Mouse (Mus musculus): ENCODE data around the gene Gnmt. TPM values are rescaled to one million over a fixed set of nuclear protein-coding genes. Genes with fewer than 3 reads are reported as not detected.

Gene Gnmt
- total RNA-seq, 1 experiment from 2014 or later, result 2.2 TPM

- peak; percentile 93 for ATAC-seq (replicated peaks; ENCODE audit: insufficient number of reproducible peaks, low FRiP score, low TSS enrichment, poor library complexity, severe bottlenecking)
Observed at GRCm38 (mm10) chr17:46680760-46681373, 48.1 kb downstream of the Gnmt start, which contains the start of gene Klhdc3. Gene Klhdc3, minus strand, starts transcription at chr17:46680914.

GRCm38 (mm10) chr17:46679843-46680759 is 48.9 kb downstream of the Gnmt start:
- peak; percentile 14; the same call in 1 of the 2 replicates for ATAC-seq (replicated peaks; ENCODE audit: insufficient number of reproducible peaks, low FRiP score, low TSS enrichment, poor library complexity, severe bottlenecking)

GRCm38 (mm10) chr17:46678911-46679310 is 50.1 kb downstream of the Gnmt start:
- no peak for ATAC-seq (replicated peaks; ENCODE audit: insufficient number of reproducible peaks, low FRiP score, low TSS enrichment, poor library complexity, severe bottlenecking)

- ATAC-seq (replicated peaks; ENCODE audit: insufficient number of reproducible peaks, low FRiP score, low TSS enrichment, poor library complexity, severe bottlenecking), result no peak
Observed at GRCm38 (mm10) chr17:46678416-46678815, 50.6 kb downstream of the Gnmt start, which contains the start of gene Mea1. Gene Mea1, plus strand, starts transcription at chr17:46678793.

Other genes starting within 250 kb of the Gnmt start
- under 0.01 to 0.58 TPM (median 0.48 TPM) in 3 replicates for gene Ttbk1, start 241.5 kb downstream of the Gnmt start, total RNA-seq (2017)
- not detected in 3 replicates for gene Dnph1, start 232.5 kb downstream of the Gnmt start, total RNA-seq (2017)
- gene Cul9, start 182.8 kb downstream of the Gnmt start, total RNA-seq (2017), result 4.4 to 7.6 TPM (median 4.9 TPM) in 3 replicates
- gene Srf, start 173.0 kb downstream of the Gnmt start, total RNA-seq (2017), result 24.8 to 46.0 TPM (median 36.6 TPM) in 3 replicates
- gene Ptk7, start 99.7 kb downstream of the Gnmt start, total RNA-seq (2017), result not detected in 3 replicates
- 15.6 to 18.9 TPM (median 18.5 TPM) in 3 replicates for gene Klc4, start 83.1 kb downstream of the Gnmt start, total RNA-seq (2017)
- gene Mrpl2, start 82.9 kb downstream of the Gnmt start, total RNA-seq (2017), result 26.1 to 33.3 TPM (median 28.5 TPM) in 3 replicates
- gene Cul7, start 78.8 kb downstream of the Gnmt start, total RNA-seq (2017), result 2.0 to 3.2 TPM (median 3.2 TPM) in 3 replicates
- 52.8 to 99.5 TPM (median 65.5 TPM) in 3 replicates for gene Rrp36, start 54.8 kb downstream of the Gnmt start, total RNA-seq (2017)
- 79.9 to 102 TPM (median 82.5 TPM) in 3 replicates for gene Mea1, start 50.4 kb downstream of the Gnmt start, total RNA-seq (2017)
- 24.6 to 30.1 TPM (median 28.5 TPM) in 3 replicates for gene Klhdc3, start 48.3 kb downstream of the Gnmt start, total RNA-seq (2017)
- gene Ppp2r5d, start 24.1 kb downstream of the Gnmt start, total RNA-seq (2017), result 24.4 to 34.6 TPM (median 30.2 TPM) in 3 replicates
- gene Pex6, start 17.7 kb downstream of the Gnmt start, total RNA-seq (2017), result 5.4 to 11.1 TPM (median 10.3 TPM) in 3 replicates
- gene Cnpy3, start 23.0 kb upstream of the Gnmt start, total RNA-seq (2017), result 88.2 to 109 TPM (median 106 TPM) in 3 replicates
- gene Ptcra, start 34.5 kb upstream of the Gnmt start, total RNA-seq (2017), result 0.38 TPM in 1 of 3 replicates, not detected in the others
- 4.2 to 8.7 TPM (median 4.2 TPM) in 3 replicates for gene 2310039H08Rik, start 43.5 kb upstream of the Gnmt start, total RNA-seq (2017)
- 87.5 to 121 TPM (median 88.0 TPM) in 3 replicates for gene Rpl7l1, start 53.5 kb upstream of the Gnmt start, total RNA-seq (2017)
- 15.0 to 38.1 TPM (median 25.2 TPM) in 3 replicates for gene Bicral, start 129.3 kb upstream of the Gnmt start, total RNA-seq (2017)
- 6.9 to 17.1 TPM (median 7.5 TPM) in 3 replicates for gene Tbcc, start 161.5 kb upstream of the Gnmt start, total RNA-seq (2017)
- gene Prph2, start 181.3 kb upstream of the Gnmt start, total RNA-seq (2017), result not detected in 3 replicates

Measured in monocyte, adult 5-6 weeks (primary cell).